Mouse (Mus musculus) neural tube, embryonic 14.5 days (tissue): ENCODE measurements around the gene Ggta1. TPM values are rescaled to one million over a fixed set of nuclear protein-coding genes. Genes with fewer than 3 reads are reported as not detected.
"Not testable (repeated sequence)": the region's sequence is repeated elsewhere in the genome, so short reads cannot be mapped to it uniquely, and the experiment has no call there.

Experiments used
- ATAC-seq: fragments of 200-750 bp; cut with Nextera tagmentation; 2 replicates; pipeline ENCODE4 v1.8.0; 2017; ENCODE audit warnings: low read depth, mild to moderate bottlenecking, moderate TSS enrichment, moderate library complexity
- H3K27ac ChIP-seq: fragments of 300-500 bp; sonication (generic); 2 replicates; pipeline ENCODE4 v1.5.1; 2014; ENCODE audit warnings: low read depth, mild to moderate bottlenecking, control low read depth, low read length, moderate library complexity, mixed read lengths
- H3K27me3 ChIP-seq: fragments of 300-500 bp; sonication (generic); 2 replicates; pipeline ENCODE4 v1.6.1; 2014; ENCODE audit warnings: low read length; ENCODE audit not compliant: control insufficient read depth, insufficient read depth
- H3K36me3 ChIP-seq: fragments of 300-500 bp; sonication (generic); 2 replicates; pipeline ENCODE4 v1.6.1; 2014; ENCODE audit warnings: low read length, mixed read lengths; ENCODE audit not compliant: control insufficient read depth, insufficient read depth
- H3K4me1 ChIP-seq: fragments of 300-500 bp; sonication (generic); 2 replicates; pipeline ENCODE4 v1.6.1; 2014; ENCODE audit warnings: low read length; ENCODE audit not compliant: control insufficient read depth, insufficient read depth
- H3K4me2 ChIP-seq: fragments of 300-500 bp; sonication (generic); 2 replicates; pipeline ENCODE4 v1.6.1; 2014; ENCODE audit warnings: mild to moderate bottlenecking, low read depth, low read length, control low read depth
- H3K4me3 ChIP-seq: fragments of 300-500 bp; sonication (generic); 2 replicates; pipeline ENCODE4 v1.5.1; 2014; ENCODE audit warnings: low read depth, low read length, control low read depth, mixed read lengths
- H3K9ac ChIP-seq: fragments of 300-500 bp; sonication (generic); replicated peaks from 2 replicates; pipeline ENCODE4 v1.6.1; 2014; ENCODE audit warnings: low read depth, mild to moderate bottlenecking, control low read depth, low read length, mixed read lengths
- H3K9me3 ChIP-seq: fragments of 300-500 bp; sonication (generic); 2 replicates; pipeline ENCODE4 v1.6.1; 2016; ENCODE audit warnings: low read length; ENCODE audit not compliant: control insufficient read depth
- WGBS: fragments of 180-500 bp; shearing (Covaris S2); extraction: QIAGEN DNeasy Blood & Tissue Kit; methylation state at CpG from one replicate; pipeline ENCODE4 v1.1.7; 2014; 5-methylcytosine and 5-hydroxymethylcytosine counted together
- polyA plus RNA-seq: library from polyadenylated mRNA; unstranded; fragments of >200 nt; fragmentation: Nextera tagmentation; extraction: Ambion mirVana; gene quantifications from 2 replicates; pipeline ENCODE4 v1.2.1, GENCODE M21; 2014

The Ggta1 gene
- polyA plus RNA-seq, 1 experiment from 2014 or later = 5.3 TPM

DNA sequence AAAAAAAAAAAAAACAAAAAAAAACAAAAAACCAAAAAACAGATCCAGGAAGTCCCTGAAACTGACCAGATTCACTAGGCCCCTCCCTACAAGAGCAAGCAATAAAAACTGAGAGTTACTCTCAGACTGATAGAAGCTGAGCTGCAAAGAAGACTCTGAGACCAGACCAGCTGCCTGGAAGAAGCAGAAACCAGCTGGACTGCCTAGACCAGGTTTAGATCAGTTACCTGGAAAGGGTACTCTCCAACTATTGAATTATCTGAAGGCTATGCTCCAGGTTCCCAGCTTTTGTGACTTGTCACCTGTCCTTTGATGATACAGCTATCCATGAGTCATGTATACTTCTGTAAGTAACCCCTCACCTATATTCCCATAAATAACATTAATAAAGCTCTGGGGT lies 3.7 kb downstream of the Ggta1 start:
- H3K4me3 ChIP-seq = no peak overlapping the region
- H3K27me3 ChIP-seq = 0 out of 2 replicates have a peak, but pooled peaks cover 3% of the 10 kb centered on the region
- H3K36me3 ChIP-seq = no peaks in the 10 kb centered on the region
- H3K4me2 ChIP-seq = no peak overlapping the region
- no peak overlapping the region for H3K27ac ChIP-seq
- no peaks in the 10 kb centered on the region for H3K9me3 ChIP-seq
- ATAC-seq = no peak
- no peaks in the 10 kb centered on the region; the same call in 1 of the 2 replicates for H3K4me1 ChIP-seq
- H3K9ac ChIP-seq = no peak overlapping the region

DNA sequence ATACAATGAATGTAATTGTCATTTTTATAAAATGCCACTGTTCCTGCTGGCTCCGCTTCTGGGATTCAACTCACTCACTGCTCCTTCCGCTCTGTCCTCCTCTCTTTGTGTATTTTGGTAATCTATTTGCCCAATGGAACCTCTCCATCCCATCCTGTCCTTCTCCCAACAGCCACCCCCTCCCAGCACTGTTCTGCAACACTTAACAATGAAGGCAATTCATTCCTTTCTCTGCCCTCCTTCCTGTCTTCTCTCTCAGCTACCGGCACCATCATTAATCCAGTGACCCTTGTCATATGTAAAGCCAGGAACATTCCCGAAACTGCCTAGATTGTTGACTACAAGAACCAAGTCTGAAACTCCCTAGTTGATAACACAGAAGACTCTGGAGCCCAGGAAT lies 4.6 kb downstream of the Ggta1 start:
- 56% methylated on average over 4 of the region's 4 CpGs for WGBS
- no peak for ATAC-seq
- no peaks in the 10 kb centered on the region for H3K9me3 ChIP-seq
- no peak overlapping the region for H3K27ac ChIP-seq
- no peak overlapping the region for H3K4me2 ChIP-seq
- H3K27me3 ChIP-seq = 0 out of 2 replicates have a peak, but pooled peaks cover 3% of the 10 kb centered on the region
- no peaks in the 10 kb centered on the region for H3K36me3 ChIP-seq
- H3K4me3 ChIP-seq = no peak overlapping the region
- no peak overlapping the region for H3K9ac ChIP-seq
- H3K4me1 ChIP-seq = no peaks in the 10 kb centered on the region; the same call in 1 of the 2 replicates

DNA sequence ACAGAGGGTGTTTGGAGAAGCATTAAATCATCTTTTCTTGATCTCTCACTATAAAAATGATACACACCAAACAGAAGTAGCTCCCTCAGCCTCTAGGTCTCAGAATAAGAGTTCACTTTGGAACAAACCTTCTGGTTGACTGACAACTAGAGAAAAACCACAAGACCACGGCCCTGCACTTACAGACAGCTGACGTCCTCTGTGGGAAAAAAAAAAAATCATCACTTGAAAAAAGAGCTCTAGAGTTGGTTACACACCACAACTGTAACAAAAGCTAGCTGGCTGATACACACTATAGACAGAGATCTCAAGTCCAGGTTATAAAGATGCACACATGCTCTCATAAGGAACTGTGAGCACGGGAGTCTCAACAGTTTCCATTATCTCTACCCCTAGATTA lies 9.3 kb downstream of the Ggta1 start:
- Histone ChIP-seq H3K9ac (no peak overlapping the region), H3K36me3 (no peaks in the 10 kb centered on the region), H3K9me3 (no peaks in the 10 kb centered on the region), H3K27ac (no peak overlapping the region), H3K4me2 (no peak overlapping the region), H3K4me1 (no peaks in the 10 kb centered on the region), H3K27me3 (no peaks in the 10 kb centered on the region), H3K4me3 (no peak overlapping the region)
- no peak for ATAC-seq
- WGBS = 84% methylated on average over 3 of the region's 3 CpGs

GRCm38 (mm10) chr2:35452695-35453094 lies 10.3 kb downstream of the Ggta1 start:
- not testable (repeated sequence) for H3K4me3 ChIP-seq, H3K36me3 ChIP-seq, H3K27me3 ChIP-seq, H3K9ac ChIP-seq, H3K9me3 ChIP-seq, H3K4me2 ChIP-seq, ATAC-seq, H3K27ac ChIP-seq, H3K4me1 ChIP-seq
- 93% methylated on average over 6 of the region's 6 CpGs for WGBS

GRCm38 (mm10) chr2:35451484-35452050 lies 11.5 kb downstream of the Ggta1 start:
- no peaks in the 10 kb centered on the region for H3K4me1 ChIP-seq
- WGBS = 92% methylated on average over 5 of the region's 5 CpGs
- ATAC-seq = no peak
- no peak overlapping the region for H3K27ac ChIP-seq
- H3K4me3 ChIP-seq = no peak overlapping the region
- H3K27me3 ChIP-seq = no peaks in the 10 kb centered on the region
- no peak overlapping the region for H3K4me2 ChIP-seq
- H3K9ac ChIP-seq = no peak overlapping the region
- no peaks in the 10 kb centered on the region for H3K36me3 ChIP-seq
- H3K9me3 ChIP-seq = no peaks in the 10 kb centered on the region

DNA sequence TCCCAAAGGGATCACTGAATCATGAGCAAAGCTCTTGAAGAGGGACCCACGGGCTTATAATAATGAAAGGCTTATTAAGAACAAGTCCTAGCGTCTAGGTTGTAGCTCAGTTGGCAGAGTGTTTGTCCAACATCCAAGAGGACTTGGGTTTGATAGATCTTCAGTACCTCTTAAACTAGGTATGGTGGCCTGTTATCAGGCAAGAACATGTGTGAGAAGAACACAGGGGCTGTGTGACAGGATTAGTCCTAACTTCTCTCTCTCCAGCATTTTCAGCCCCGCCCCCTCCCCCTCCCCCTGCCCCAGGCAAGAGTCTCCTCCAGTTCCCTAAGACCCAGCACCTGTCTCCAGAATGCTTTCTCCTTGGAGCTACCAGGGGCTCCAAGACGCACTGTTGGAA lies 12.2 kb downstream of the Ggta1 start:
- no peaks in the 10 kb centered on the region for H3K27me3 ChIP-seq
- no peak overlapping the region for H3K27ac ChIP-seq
- no peaks in the 10 kb centered on the region for H3K36me3 ChIP-seq
- H3K9me3 ChIP-seq = no peaks in the 10 kb centered on the region
- 78% methylated on average over 4 of the region's 4 CpGs for WGBS
- no peaks in the 10 kb centered on the region for H3K4me1 ChIP-seq
- no peak overlapping the region for H3K4me3 ChIP-seq
- H3K4me2 ChIP-seq = no peak overlapping the region
- no peak for ATAC-seq
- H3K9ac ChIP-seq = no peak overlapping the region

- H3K27ac ChIP-seq = no peak overlapping the region
- H3K4me3 ChIP-seq = no peak overlapping the region
- no peak overlapping the region for H3K9ac ChIP-seq
- H3K4me1 ChIP-seq = no peaks in the 10 kb centered on the region
- WGBS = 89% methylated on average over 12 of the region's 12 CpGs
- H3K27me3 ChIP-seq = no peaks in the 10 kb centered on the region
- ATAC-seq = no peak
- H3K4me2 ChIP-seq = no peak overlapping the region
- H3K36me3 ChIP-seq = no peaks in the 10 kb centered on the region
- H3K9me3 ChIP-seq = no peaks in the 10 kb centered on the region
Observed at GRCm38 (mm10) chr2:35449687-35450622, 13.1 kb downstream of the Ggta1 start.

- 88% methylated on average over 9 of the region's 9 CpGs for WGBS
- no peaks in the 10 kb centered on the region for H3K36me3 ChIP-seq
- H3K4me1 ChIP-seq = no peaks in the 10 kb centered on the region
- no peak overlapping the region for H3K4me2 ChIP-seq
- no peak overlapping the region for H3K4me3 ChIP-seq
- no peak overlapping the region for H3K9ac ChIP-seq
- H3K27ac ChIP-seq = no peak overlapping the region
- H3K9me3 ChIP-seq = no peaks in the 10 kb centered on the region
- H3K27me3 ChIP-seq = no peaks in the 10 kb centered on the region
- no peak for ATAC-seq
Observed at GRCm38 (mm10) chr2:35448914-35449670, 13.9 kb downstream of the Ggta1 start.
